Mouse (Mus musculus): ENCODE results near the gene Nhlh2. TPM values are rescaled to one million over a fixed set of nuclear protein-coding genes. Genes with fewer than 3 reads are reported as not detected.
A peak's percentile ranks its signal among the peaks of the same experiment; 100 is the strongest.

Gene Nhlh2
- polyA plus RNA-seq (2016; fragmentation: Nextera tagmentation; extraction: Ambion mirVana) = 127 and 132 TPM in 2 replicates

DNA sequence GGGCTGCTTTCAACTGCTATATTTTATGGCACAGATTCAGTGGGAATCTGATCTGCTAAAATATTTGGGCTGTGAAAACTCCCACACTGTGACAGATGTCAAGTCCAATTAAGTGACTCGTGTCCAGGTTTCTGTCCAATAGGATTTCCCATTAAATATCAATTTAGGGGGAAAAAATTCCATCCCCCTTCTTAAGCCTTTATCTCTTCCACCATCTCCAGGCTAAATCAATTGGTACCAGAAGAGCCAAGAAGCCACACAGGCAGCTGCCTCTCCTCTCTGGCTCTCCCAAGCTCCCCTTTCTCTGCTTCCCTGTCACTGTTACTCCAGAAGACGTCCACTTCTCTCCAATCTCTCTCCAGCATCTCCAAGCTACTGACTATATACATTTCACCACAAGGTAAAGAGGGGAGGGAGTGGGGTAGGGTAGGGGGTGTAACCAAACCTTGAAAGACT is at the start of gene Nhlh2:
TSS of gene Nhlh2 (plus strand) at position 151 of the 456 bp plus-strand sequence.
- Histone ChIP-seq H3K9me3 (no peaks in the 10 kb centered on the region), H3K27me3 (peaks cover 48% of the 10 kb centered on the region), H3K9ac (replicated peaks) (peak within 1 kb of the TSS; percentile 80), H3K27ac (replicated peaks) (peak within 1 kb of the TSS; percentile 97), H3K4me1 (peaks cover 21% of the 10 kb centered on the region), H3K4me3 (peak within 1 kb of the TSS; percentile 55), H3K36me3 (no peaks in the 10 kb centered on the region), H3K4me2 (replicated peaks) (peak within 1 kb of the TSS; percentile 57)
- 12% methylated on average over 2 of the region's 2 CpGs for WGBS
- ATAC-seq (ENCODE audit: low FRiP score, low read depth) = no peak

GRCm38 (mm10) chr3:101961146-101961835 is 48.6 kb upstream of the Nhlh2 start:
- no peak for ATAC-seq (ENCODE audit: low FRiP score, low read depth)
- no peak overlapping the region for H3K27ac ChIP-seq (replicated peaks)
- peaks cover 13% of the 10 kb centered on the region for H3K4me1 ChIP-seq
- H3K27me3 ChIP-seq = 0 out of 2 replicates have a peak, but pooled peaks cover 6% of the 10 kb centered on the region
- H3K4me2 ChIP-seq (replicated peaks) = no peak overlapping the region
- no peak overlapping the region for H3K9ac ChIP-seq (replicated peaks)
- H3K36me3 ChIP-seq = no peaks in the 10 kb centered on the region
- no peak overlapping the region for H3K4me3 ChIP-seq
- 91% methylated on average over 15 of the region's 15 CpGs for WGBS
- no peaks in the 10 kb centered on the region for H3K9me3 ChIP-seq

GRCm38 (mm10) chr3:101963501-101963900 is 46.4 kb upstream of the Nhlh2 start:
- no peak overlapping the region for H3K4me3 ChIP-seq
- ATAC-seq (ENCODE audit: low FRiP score, low read depth) = no peak
- 0 out of 2 replicates have a peak, but pooled peaks cover 6% of the 10 kb centered on the region for H3K27me3 ChIP-seq
- H3K4me1 ChIP-seq = peaks cover 23% of the 10 kb centered on the region
- WGBS = 8% methylated on average over 9 of the region's 9 CpGs
- H3K9ac ChIP-seq (replicated peaks) = no peak overlapping the region
- no peaks in the 10 kb centered on the region for H3K36me3 ChIP-seq
- no peak overlapping the region for H3K4me2 ChIP-seq (replicated peaks)
- H3K9me3 ChIP-seq = no peaks in the 10 kb centered on the region
- H3K27ac ChIP-seq (replicated peaks) = no peak overlapping the region

GRCm38 (mm10) chr3:101964352-101964751 is 45.5 kb upstream of the Nhlh2 start:
- WGBS = 62% methylated on average over 7 of the region's 7 CpGs
- ATAC-seq (ENCODE audit: low FRiP score, low read depth) = no peak
- H3K4me1 ChIP-seq = peaks cover 23% of the 10 kb centered on the region
- no peaks in the 10 kb centered on the region for H3K36me3 ChIP-seq
- no peak overlapping the region for H3K4me2 ChIP-seq (replicated peaks)
- no peak overlapping the region for H3K27ac ChIP-seq (replicated peaks)
- no peaks in the 10 kb centered on the region for H3K9me3 ChIP-seq
- no peak overlapping the region for H3K4me3 ChIP-seq
- H3K9ac ChIP-seq (replicated peaks) = no peak overlapping the region
- H3K27me3 ChIP-seq = 0 out of 2 replicates have a peak, but pooled peaks cover 6% of the 10 kb centered on the region

- H3K9ac ChIP-seq (replicated peaks) = no peak overlapping the region
- WGBS = 21% methylated on average over 3 of the region's 3 CpGs
- H3K36me3 ChIP-seq = no peaks in the 10 kb centered on the region
- peak; percentile 72 for ATAC-seq (ENCODE audit: low FRiP score, low read depth)
- peak overlapping the region; percentile 79 for H3K27ac ChIP-seq (replicated peaks)
- peaks cover 23% of the 10 kb centered on the region for H3K4me1 ChIP-seq
- 0 out of 2 replicates have a peak, but pooled peaks cover 4% of the 10 kb centered on the region for H3K27me3 ChIP-seq
- H3K4me2 ChIP-seq (replicated peaks) = 0 out of 2 replicates have a peak overlapping the region, but pooled peaks have one; percentile 1
- no peak overlapping the region for H3K4me3 ChIP-seq
- no peaks in the 10 kb centered on the region for H3K9me3 ChIP-seq
These were observed 42.9 kb upstream of the Nhlh2 start for GRCm38 (mm10) chr3:101966825-101967558.

GRCm38 (mm10) chr3:101975337-101975736 is 34.5 kb upstream of the Nhlh2 start:
- H3K27me3 ChIP-seq = no peaks in the 10 kb centered on the region
- H3K4me3 ChIP-seq = no peak overlapping the region
- H3K36me3 ChIP-seq = no peaks in the 10 kb centered on the region
- H3K4me2 ChIP-seq (replicated peaks) = no peak overlapping the region
- no peak for ATAC-seq (ENCODE audit: low FRiP score, low read depth)
- H3K27ac ChIP-seq (replicated peaks) = no peak overlapping the region
- WGBS = 87% methylated on average over 10 of the region's 10 CpGs
- H3K4me1 ChIP-seq = no peaks in the 10 kb centered on the region; the same call in 1 of the 2 replicates
- H3K9ac ChIP-seq (replicated peaks) = no peak overlapping the region
- H3K9me3 ChIP-seq = no peaks in the 10 kb centered on the region

- H3K27ac ChIP-seq (replicated peaks) = no peak overlapping the region
- WGBS = 73% methylated on average over 10 of the region's 10 CpGs
- H3K9ac ChIP-seq (replicated peaks) = no peak overlapping the region
- ATAC-seq (ENCODE audit: low FRiP score, low read depth) = no peak
- no peak overlapping the region for H3K4me3 ChIP-seq
- H3K27me3 ChIP-seq = no peaks in the 10 kb centered on the region
- H3K9me3 ChIP-seq = no peaks in the 10 kb centered on the region
- H3K36me3 ChIP-seq = no peaks in the 10 kb centered on the region
- H3K4me1 ChIP-seq = no peaks in the 10 kb centered on the region; the same call in 1 of the 2 replicates
- H3K4me2 ChIP-seq (replicated peaks) = no peak overlapping the region
These were observed 31.4 kb upstream of the Nhlh2 start for GRCm38 (mm10) chr3:101978299-101978994.

- Histone ChIP-seq H3K9ac (replicated peaks) (no peak overlapping the region), H3K4me3 (no peak overlapping the region), H3K4me1 (no peaks in the 10 kb centered on the region), H3K27me3 (no peaks in the 10 kb centered on the region), H3K27ac (replicated peaks) (no peak overlapping the region), H3K4me2 (replicated peaks) (no peak overlapping the region), H3K36me3 (no peaks in the 10 kb centered on the region), H3K9me3 (no peaks in the 10 kb centered on the region)
- no peak for ATAC-seq (ENCODE audit: low FRiP score, low read depth)
- WGBS = 74% methylated on average over 4 of the region's 4 CpGs
These were observed 26.0 kb upstream of the Nhlh2 start for GRCm38 (mm10) chr3:101983917-101984316.

GRCm38 (mm10) chr3:101985634-101986033 is 24.2 kb upstream of the Nhlh2 start:
- no peak overlapping the region for H3K27ac ChIP-seq (replicated peaks)
- no peak overlapping the region for H3K4me2 ChIP-seq (replicated peaks)
- H3K9ac ChIP-seq (replicated peaks) = no peak overlapping the region
- H3K27me3 ChIP-seq = no peaks in the 10 kb centered on the region
- 0 out of 2 replicates have a peak, but pooled peaks cover 2% of the 10 kb centered on the region for H3K4me1 ChIP-seq
- no peaks in the 10 kb centered on the region for H3K36me3 ChIP-seq
- 85% methylated on average over 8 of the region's 8 CpGs for WGBS
- ATAC-seq (ENCODE audit: low FRiP score, low read depth) = no peak
- H3K4me3 ChIP-seq = no peak overlapping the region
- H3K9me3 ChIP-seq = no peaks in the 10 kb centered on the region

GRCm38 (mm10) chr3:101990136-101990535 is 19.7 kb upstream of the Nhlh2 start:
- WGBS = 71% methylated on average over 3 of the region's 3 CpGs
- Histone ChIP-seq H3K4me1 (0 out of 2 replicates have a peak, but pooled peaks cover 2% of the 10 kb centered on the region), H3K4me2 (replicated peaks) (no peak overlapping the region), H3K27me3 (no peaks in the 10 kb centered on the region), H3K9ac (replicated peaks) (no peak overlapping the region), H3K4me3 (no peak overlapping the region), H3K27ac (replicated peaks) (no peak overlapping the region), H3K36me3 (no peaks in the 10 kb centered on the region), H3K9me3 (no peaks in the 10 kb centered on the region)
- ATAC-seq (ENCODE audit: low FRiP score, low read depth) = no peak

GRCm38 (mm10) chr3:101990995-101991516 is 18.8 kb upstream of the Nhlh2 start:
- H3K27ac ChIP-seq (replicated peaks) = no peak overlapping the region
- WGBS = 48% methylated on average over 6 of the region's 6 CpGs
- 0 out of 2 replicates have a peak, but pooled peaks cover 2% of the 10 kb centered on the region for H3K4me1 ChIP-seq
- no peak overlapping the region for H3K4me3 ChIP-seq
- H3K9ac ChIP-seq (replicated peaks) = no peak overlapping the region
- H3K27me3 ChIP-seq = no peaks in the 10 kb centered on the region
- H3K36me3 ChIP-seq = no peaks in the 10 kb centered on the region
- no peak overlapping the region for H3K4me2 ChIP-seq (replicated peaks)
- no peak for ATAC-seq (ENCODE audit: low FRiP score, low read depth)
- no peaks in the 10 kb centered on the region for H3K9me3 ChIP-seq
